Mouse (Mus musculus) embryonic stem cell, embryonic (primary cell): ENCODE measurements at regions not wholly inside any gene's neighbourhood (a gene's known extent, or its start where the extent isn't known, plus 50 kb on each side); places are given as distances from the start of the nearest gene placed in this dataset.

Experiments
- CTCF ChIA-PET, 4 experiments: fragments of 300-600 bp in 2 of 4; fragments of 350-600 bp in 2 of 4; sonication (Branson Sonifier 250); formaldehyde crosslinking; loops; one replicate each; lab custom pipeline; 2022; ENCODE audit warnings: inconsistent platforms in 2 of 4; lab: Charles Lee
- POLR2A ChIA-PET, 4 experiments: fragments of 300-600 bp in 2 of 4; fragments of 350-600 bp in 2 of 4; sonication (Branson Sonifier 250); formaldehyde crosslinking; loops; one replicate each; lab custom pipeline; 2022; ENCODE audit warnings: antibody characterized with exemption in 4 of 4, inconsistent platforms in 1 of 4; lab: Charles Lee

- ChIA-PET POLR2A (no interaction called here), CTCF (interaction anchor here in 2 of 4 experiments (0.5 to 0.7 kb wide), 3 partner anchors 19 to 818 kb away, joined by 3 to 8 read pairs (median 3); no protein-coding TSS in a partner anchor)
Measured at GRCm38 (mm10) chr1:73169077-73169869, 153.6 kb upstream of the Tnp1 start.

- CTCF ChIA-PET: no interaction called here
- POLR2A ChIA-PET: interaction anchor here in 1 of 4 experiments (1.7 kb wide), 1 partner anchor 10 kb away, joined by 5 read pairs; no protein-coding TSS in a partner anchor
Measured at GRCm38 (mm10) chr1:73160199-73160598, 144.5 kb upstream of the Tnp1 start.

- ChIA-PET CTCF (interaction anchor here in 1 of 4 experiments (0.6 kb wide), 1 partner anchor 577 kb away, joined by 4 read pairs; no protein-coding TSS in a partner anchor), POLR2A (interaction anchor here in 2 of 4 experiments (0.6 to 1.7 kb wide), 2 partner anchors 9 to 79 kb away, joined by 3 to 5 read pairs; no protein-coding TSS in a partner anchor)
Measured at GRCm38 (mm10) chr1:73159405-73159976, 143.8 kb upstream of the Tnp1 start.

- POLR2A ChIA-PET: no interaction called here
- CTCF ChIA-PET: no interaction called here
Measured at GRCm38 (mm10) chr1:73153438-73154097, 137.9 kb upstream of the Tnp1 start.

- ChIA-PET CTCF (interaction anchor here in 1 of 4 experiments (1.5 kb wide), 1 partner anchor 272 kb away, joined by 3 read pairs; no protein-coding TSS in a partner anchor), POLR2A (interaction anchor here in 2 of 4 experiments (0.7 to 1.7 kb wide), 2 partner anchors 10 to 923 kb away, joined by 5 to 8 read pairs; no protein-coding TSS in a partner anchor)
Measured at GRCm38 (mm10) chr1:73149926-73150325, 134.2 kb upstream of the Tnp1 start.

GRCm38 (mm10) chr1:73142845-73143244 lies 127.1 kb upstream of the Tnp1 start:
- POLR2A ChIA-PET: no interaction called here
- CTCF ChIA-PET: no interaction called here

GRCm38 (mm10) chr1:73140557-73141345 lies 125.0 kb upstream of the Tnp1 start:
- ChIA-PET POLR2A (no interaction called here), CTCF (interaction anchor here in 2 of 4 experiments (0.6 kb wide), 2 partner anchors 10 to 290 kb away, joined by 3 read pairs; no protein-coding TSS in a partner anchor)

- POLR2A ChIA-PET: no interaction called here
Measured at GRCm38 (mm10) chr1:73130215-73130861, 114.6 kb upstream of the Tnp1 start.

GRCm38 (mm10) chr1:73123012-73123411 lies 107.3 kb upstream of the Tnp1 start:
- ChIA-PET POLR2A (no interaction called here), CTCF (interaction anchor here in 1 of 4 experiments (0.6 kb wide), 2 partner anchors 22 to 186 kb away, joined by 3 read pairs; no protein-coding TSS in a partner anchor)

More at GRCm38 (mm10) chr1:73130215-73130861, 114.6 kb upstream of the Tnp1 start:
- CTCF ChIA-PET: interaction anchor here in 1 of 4 experiments (0.6 kb wide), 1 partner anchor 10 kb away, joined by 3 read pairs; no protein-coding TSS in a partner anchor

- ChIA-PET CTCF (no interaction called here), POLR2A (no interaction called here)
Measured at GRCm38 (mm10) chr1:73118661-73119060, 103.0 kb upstream of the Tnp1 start.

- ChIA-PET POLR2A (interaction anchor here in 1 of 4 experiments (1.1 kb wide), 1 partner anchor 9 kb away, joined by 3 read pairs; no protein-coding TSS in a partner anchor), CTCF (no interaction called here)
Measured at GRCm38 (mm10) chr1:73116526-73116925, 100.8 kb upstream of the Tnp1 start.

- ChIA-PET CTCF (no interaction called here), POLR2A (interaction anchor here in 1 of 4 experiments (1.1 kb wide), 1 partner anchor 10 kb away, joined by 3 read pairs; no protein-coding TSS in a partner anchor)
Measured at GRCm38 (mm10) chr1:73115854-73116253, 100.1 kb upstream of the Tnp1 start.

- ChIA-PET POLR2A (interaction anchor here in 2 of 4 experiments (0.5 to 1.1 kb wide), 3 partner anchors 7 to 164 kb away, joined by 3 to 6 read pairs (median 3); no protein-coding TSS in a partner anchor), CTCF (interaction anchor here in 2 of 4 experiments (0.7 kb wide), 3 partner anchors 414 to 1172 kb away, joined by 3 to 7 read pairs (median 3); no protein-coding TSS in a partner anchor)
Measured at GRCm38 (mm10) chr1:73113137-73113536, 97.4 kb upstream of the Tnp1 start.

GRCm38 (mm10) chr1:73112711-73113110 lies 97.0 kb upstream of the Tnp1 start:
- CTCF ChIA-PET: no interaction called here
- POLR2A ChIA-PET: interaction anchor here in 2 of 4 experiments (0.6 to 1.1 kb wide), 2 partner anchors 164 to 249 kb away, joined by 3 to 4 read pairs; no protein-coding TSS in a partner anchor

GRCm38 (mm10) chr1:73111911-73112310 lies 96.2 kb upstream of the Tnp1 start:
- CTCF ChIA-PET: no interaction called here

GRCm38 (mm10) chr1:73105856-73106463 lies 90.3 kb upstream of the Tnp1 start:
- POLR2A ChIA-PET: interaction anchor here in 1 of 4 experiments (0.7 kb wide), 2 partner anchors 7 to 16 kb away, joined by 3 to 6 read pairs; no protein-coding TSS in a partner anchor
- CTCF ChIA-PET: no interaction called here

More at GRCm38 (mm10) chr1:73111911-73112310, 96.2 kb upstream of the Tnp1 start:
- POLR2A ChIA-PET: no interaction called here
